Mouse (Mus musculus) midbrain, postnatal 0 days (tissue): Measurements from ENCODE around the gene Ppfibp1. TPM values are rescaled to one million over a fixed set of nuclear protein-coding genes. Genes with fewer than 3 reads are reported as not detected.

Experiments used
- ATAC-seq: fragments of 200-750 bp; cut with Nextera tagmentation; 2 replicates; pipeline ENCODE4 v1.8.0; 2017; ENCODE audit warnings: moderate number of reproducible peaks, mild to moderate bottlenecking, moderate TSS enrichment, moderate library complexity; ENCODE audit not compliant: low FRiP score
- DNase-seq: peaks from one replicate; pipeline ENCODE4 v3.0.0-alpha.2; 2015; ENCODE audit warnings: low spot score
- H3K27ac ChIP-seq: fragments of 300-500 bp; sonication (generic); 2 replicates; pipeline ENCODE4 v1.5.1; 2014; ENCODE audit warnings: low read depth, mild to moderate bottlenecking, low read length, mixed read lengths
- H3K27me3 ChIP-seq: fragments of 300-500 bp; sonication (generic); 2 replicates; pipeline ENCODE4 v1.6.1; 2014; ENCODE audit warnings: low read length, control low read depth, mixed read lengths; ENCODE audit not compliant: insufficient read depth
- H3K36me3 ChIP-seq: fragments of 300-500 bp; sonication (generic); 2 replicates; pipeline ENCODE4 v1.6.1; 2014; ENCODE audit warnings: low read length, control low read depth, mixed read lengths; ENCODE audit not compliant: insufficient read depth
- H3K4me1 ChIP-seq: fragments of 300-500 bp; sonication (generic); 2 replicates; pipeline ENCODE4 v1.6.1; 2014; ENCODE audit warnings: mild to moderate bottlenecking, control low read depth, antibody characterized with exemption, low read length, mixed read lengths; ENCODE audit not compliant: insufficient read depth
- H3K4me2 ChIP-seq: fragments of 300-500 bp; sonication (generic); 2 replicates; pipeline ENCODE4 v1.6.1; 2014; ENCODE audit warnings: low read depth, mild to moderate bottlenecking, low read length, mixed read lengths; ENCODE audit not compliant: poor library complexity, severe bottlenecking
- H3K4me3 ChIP-seq: fragments of 300-500 bp; sonication (generic); 2 replicates; pipeline ENCODE4 v1.5.1; 2014; ENCODE audit warnings: low read depth, mild to moderate bottlenecking, low read length, moderate library complexity
- H3K9ac ChIP-seq: fragments of 300-500 bp; sonication (generic); replicated peaks from 2 replicates; pipeline ENCODE4 v1.6.1; 2014; ENCODE audit warnings: mild to moderate bottlenecking, low read length, moderate library complexity, mixed read lengths; ENCODE audit not compliant: poor library complexity, severe bottlenecking
- H3K9me3 ChIP-seq: fragments of 300-500 bp; sonication (generic); 2 replicates; pipeline ENCODE4 v1.6.1; 2016; ENCODE audit warnings: low read length, control low read depth
- CTCF ChIP-seq: IDR thresholded peaks from 2 replicates; pipeline ENCODE4 v1.5.1; 2016; ENCODE audit warnings: antibody characterized with exemption, mild to moderate bottlenecking
- WGBS: fragments of 180-500 bp; shearing (Covaris S2); extraction: QIAGEN DNeasy Blood & Tissue Kit; methylation state at CpG from one replicate; pipeline ENCODE4 v1.1.7; 2014; 5-methylcytosine and 5-hydroxymethylcytosine counted together
- polyA plus RNA-seq: library from polyadenylated mRNA; unstranded; fragments of >200 nt; fragmentation: Nextera tagmentation; extraction: Ambion mirVana; gene quantifications from 2 replicates; pipeline ENCODE4 v1.2.1, GENCODE M21; 2015
- total RNA-seq: library from RNA; depleted of rRNA; stranded (reverse); fragments of >200 nt; gene quantifications from 2 replicates; pipeline ENCODE4 v1.2.3, GENCODE M21; 2014

Ppfibp1 gene
- total and polyA plus RNA-seq, 2 experiments from 2014 or later: 23.7 to 25.4 TPM

DNA sequence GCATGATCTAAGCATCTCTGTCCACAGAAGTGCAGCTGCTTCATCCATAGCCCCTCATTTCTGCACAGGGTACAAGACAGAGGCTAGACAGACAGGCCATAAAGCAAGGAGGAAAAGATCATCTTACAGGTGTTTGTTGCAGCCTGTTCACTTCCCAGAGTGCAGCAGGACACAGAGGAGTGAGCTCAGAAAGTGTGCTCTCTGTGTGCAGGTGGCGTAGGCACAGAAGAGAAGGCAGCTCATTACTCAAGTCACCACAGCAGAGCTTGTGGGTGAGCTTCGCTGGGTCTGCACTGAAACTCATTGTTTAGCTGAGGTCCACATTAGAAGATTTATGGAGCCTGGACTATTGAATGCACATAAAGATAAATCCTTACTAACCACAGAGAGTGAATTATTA lies 111.5 kb downstream of the Ppfibp1 start:
- DNase-seq (no peak), ATAC-seq (no peak)
- no peaks in the 10 kb centered on the region for H3K9me3 ChIP-seq
- no peak overlapping the region for H3K4me3 ChIP-seq
- H3K4me2 ChIP-seq: no peak overlapping the region
- no peak for TF ChIP-seq CTCF
- H3K4me1 ChIP-seq: no peaks in the 10 kb centered on the region
- H3K36me3 ChIP-seq: no peaks in the 10 kb centered on the region
- no peaks in the 10 kb centered on the region for H3K27me3 ChIP-seq
- H3K9ac ChIP-seq: no peak overlapping the region
- H3K27ac ChIP-seq: no peak overlapping the region
- WGBS: 92% methylated on average over 2 of the region's 2 CpGs

DNA sequence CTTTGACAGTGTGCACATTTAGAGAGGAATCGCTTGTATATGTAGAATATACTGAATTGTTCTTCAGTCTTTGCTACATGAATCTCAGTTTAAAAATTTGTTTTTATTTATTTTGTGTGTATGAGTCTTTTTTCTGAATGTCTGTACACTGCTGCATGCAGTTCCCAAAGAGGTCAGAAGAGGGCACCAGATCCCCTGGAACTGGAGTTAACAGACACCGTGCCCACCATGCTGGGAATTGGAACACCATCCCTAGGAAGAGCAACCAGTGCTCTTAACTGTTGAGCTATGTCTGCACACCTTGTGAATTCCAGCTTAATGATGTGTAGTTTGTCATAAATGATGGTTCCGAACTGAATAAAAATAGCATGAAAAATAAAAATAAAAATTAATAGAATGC lies 119.9 kb downstream of the Ppfibp1 start:
- Histone ChIP-seq H3K27ac (no peak overlapping the region), H3K9ac (no peak overlapping the region), H3K27me3 (no peaks in the 10 kb centered on the region), H3K9me3 (no peaks in the 10 kb centered on the region), H3K4me3 (no peak overlapping the region), H3K36me3 (no peaks in the 10 kb centered on the region; the same call in 1 of the 2 replicates), H3K4me2 (no peak overlapping the region), H3K4me1 (no peaks in the 10 kb centered on the region)
- peak; percentile 71 for TF ChIP-seq CTCF
- WGBS: 65% methylated on average over 3 of the region's 3 CpGs
- DNase-seq (peak; percentile 46), ATAC-seq (no peak)

DNA sequence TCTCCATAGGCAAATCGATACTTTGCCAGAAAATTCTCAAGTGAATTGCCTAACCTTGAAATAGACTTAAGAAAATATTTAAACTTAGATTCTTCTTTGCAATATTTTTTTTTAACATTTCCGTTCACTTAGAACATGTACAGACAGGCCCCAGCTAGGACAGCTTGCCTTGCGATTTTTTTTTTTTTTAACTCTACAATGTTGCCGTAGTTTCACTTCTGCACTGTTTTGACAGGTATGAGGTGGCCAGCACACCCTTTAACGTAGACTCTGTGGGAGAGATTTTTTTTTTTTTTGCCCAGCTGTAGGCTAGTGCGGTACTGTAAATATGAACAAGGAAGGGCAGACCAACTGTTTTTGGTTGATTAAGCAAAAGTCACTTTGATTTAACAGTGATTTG lies 122.1 kb downstream of the Ppfibp1 start:
- no peak overlapping the region for H3K4me2 ChIP-seq
- no peak for TF ChIP-seq CTCF
- H3K9ac ChIP-seq: no peak overlapping the region
- no peak overlapping the region for H3K27ac ChIP-seq
- H3K36me3 ChIP-seq: no peaks in the 10 kb centered on the region; the same call in 1 of the 2 replicates
- H3K4me1 ChIP-seq: no peaks in the 10 kb centered on the region
- ATAC-seq (no peak), DNase-seq (no peak)
- no peaks in the 10 kb centered on the region for H3K27me3 ChIP-seq
- 92% methylated on average over 6 of the region's 6 CpGs for WGBS
- H3K4me3 ChIP-seq: no peak overlapping the region
- H3K9me3 ChIP-seq: no peaks in the 10 kb centered on the region

DNA sequence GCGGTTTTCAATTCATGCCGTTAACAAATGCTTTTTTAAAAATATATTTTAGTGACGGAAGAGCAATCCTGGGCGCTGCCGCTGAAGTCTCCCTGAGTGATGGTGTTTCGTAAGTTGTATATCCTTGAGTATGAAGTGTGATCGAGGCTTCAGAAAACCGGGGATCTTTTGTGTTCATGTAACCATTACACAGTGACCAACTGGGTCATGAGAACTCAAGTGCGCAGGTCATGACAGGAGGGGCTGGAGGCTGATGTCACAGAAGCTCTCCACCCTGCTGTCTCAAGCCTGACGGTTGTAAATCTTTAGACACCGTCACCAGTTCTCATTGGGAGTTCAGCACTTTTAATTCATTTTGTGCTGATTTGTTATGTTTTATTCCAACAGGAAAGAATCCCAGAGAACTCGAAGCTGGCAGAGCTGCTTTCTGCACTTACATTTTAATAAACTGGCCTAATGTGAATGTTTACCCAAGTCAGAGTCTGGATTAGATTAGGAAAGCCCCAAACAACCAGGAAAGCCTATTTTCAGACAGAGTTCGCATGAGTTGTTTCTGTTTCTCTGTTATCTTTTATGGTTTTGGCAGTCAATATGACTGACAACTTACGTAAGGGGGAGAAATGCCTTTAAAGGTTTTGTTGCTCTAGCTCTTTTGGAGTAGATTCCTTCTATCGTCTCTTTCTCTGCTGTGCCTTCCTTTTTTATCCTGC lies 122.7 kb downstream of the Ppfibp1 start:
- TF ChIP-seq CTCF: no peak
- WGBS: 88% methylated on average over 15 of the region's 15 CpGs

DNA sequence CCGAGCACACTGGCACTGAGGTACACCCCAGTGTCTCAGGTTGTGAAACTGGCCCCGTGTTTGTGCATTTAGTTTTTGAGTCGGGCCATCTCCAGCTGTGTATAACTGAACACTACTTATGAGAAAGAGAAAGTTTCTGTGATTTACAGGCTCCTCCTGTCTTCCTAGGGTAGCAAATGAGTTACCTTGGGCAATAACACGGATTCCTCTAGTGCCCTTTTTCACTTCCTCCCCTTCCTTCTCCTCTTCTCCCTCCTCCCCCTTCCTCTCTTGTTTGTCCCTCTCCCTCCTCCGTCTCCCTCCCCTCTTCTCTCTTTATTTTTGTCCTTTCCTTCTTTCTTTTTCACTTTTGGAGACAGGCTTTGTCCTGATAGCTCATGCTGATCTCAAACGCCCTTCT lies 123.3 kb downstream of the Ppfibp1 start:
- WGBS: 75% methylated on average over 6 of the region's 6 CpGs
- no peak overlapping the region for H3K9ac ChIP-seq
- H3K27ac ChIP-seq: no peak overlapping the region
- no peaks in the 10 kb centered on the region for H3K9me3 ChIP-seq
- TF ChIP-seq CTCF: no peak
- no peak for ATAC-seq
- no peak for DNase-seq
- H3K4me2 ChIP-seq: no peak overlapping the region
- H3K4me1 ChIP-seq: no peaks in the 10 kb centered on the region
- H3K36me3 ChIP-seq: peaks cover 3% of the 10 kb centered on the region
- H3K27me3 ChIP-seq: no peaks in the 10 kb centered on the region
- H3K4me3 ChIP-seq: no peak overlapping the region

More for the DNA sequence above, 122.7 kb downstream of the Ppfibp1 start:
- Histone ChIP-seq H3K27ac (no peak overlapping the region), H3K9me3 (no peaks in the 10 kb centered on the region), H3K36me3 (peaks cover 3% of the 10 kb centered on the region; the same call in 1 of the 2 replicates), H3K4me2 (no peak overlapping the region), H3K4me3 (no peak overlapping the region), H3K27me3 (no peaks in the 10 kb centered on the region), H3K9ac (no peak overlapping the region), H3K4me1 (no peaks in the 10 kb centered on the region)
- DNase-seq (no peak), ATAC-seq (no peak)

DNA sequence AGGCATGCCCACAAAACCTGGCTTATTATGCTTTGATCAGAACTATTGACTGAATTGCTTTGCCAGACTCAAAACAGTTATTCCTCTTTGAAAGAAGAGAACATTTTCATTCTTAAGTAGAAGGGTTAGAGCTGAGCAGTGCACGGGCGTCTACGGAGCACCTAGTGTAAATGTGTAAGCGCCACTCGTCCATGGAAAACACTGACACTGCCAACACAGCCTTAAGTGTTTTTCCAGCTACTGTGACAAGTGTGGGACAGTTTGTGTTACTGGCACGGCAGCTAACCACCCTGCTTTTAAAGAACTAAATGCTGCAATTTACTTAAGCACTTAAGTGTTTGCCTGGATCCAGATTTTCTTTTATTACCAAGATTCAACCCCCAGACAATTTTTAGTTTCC lies 123.7 kb downstream of the Ppfibp1 start:
- no peak overlapping the region for H3K4me2 ChIP-seq
- no peaks in the 10 kb centered on the region for H3K27me3 ChIP-seq
- DNase-seq: no peak
- H3K4me1 ChIP-seq: no peaks in the 10 kb centered on the region
- no peaks in the 10 kb centered on the region for H3K9me3 ChIP-seq
- H3K27ac ChIP-seq: no peak overlapping the region
- 82% methylated on average over 6 of the region's 6 CpGs for WGBS
- ATAC-seq: no peak
- no peak for TF ChIP-seq CTCF
- H3K9ac ChIP-seq: no peak overlapping the region
- H3K36me3 ChIP-seq: peaks cover 3% of the 10 kb centered on the region
- no peak overlapping the region for H3K4me3 ChIP-seq
